Mouse (Mus musculus): ENCODE results near the gene Nms. TPM values are rescaled to one million over a fixed set of nuclear protein-coding genes. Genes with fewer than 3 reads are reported as not detected.

The Nms gene
- polyA plus RNA-seq (2015; fragmentation: Nextera tagmentation; extraction: Ambion mirVana) = 9.6 and 14.1 TPM in 2 replicates

GRCm38 (mm10) chr1:38938849-38939248, at the start of gene Nms:
Gene Nms (plus strand): TSS chr1:38939149.

GRCm38 (mm10) chr1:38897431-38898248, 41.3 kb upstream of the Nms start, which contains the start of gene Chst10:
Gene Chst10 (minus strand): TSS chr1:38898161.

GRCm38 (mm10) chr1:38985308-38985707, 46.4 kb downstream of the Nms start, which contains the start of gene Pdcl3:
Gene Pdcl3 (plus strand): TSS chr1:38985608.

Other genes with a start within 250 kb of the Nms start
- 28.0 and 30.5 TPM in 2 replicates for gene Lonrf2, start 102.4 kb upstream of the Nms start, polyA plus RNA-seq (2015; fragmentation: Nextera tagmentation; extraction: Ambion mirVana)
- gene Chst10, start 41.0 kb upstream of the Nms start, polyA plus RNA-seq (2015; fragmentation: Nextera tagmentation; extraction: Ambion mirVana) = 53.5 and 55.1 TPM in 2 replicates
- gene Pdcl3, start 46.5 kb downstream of the Nms start, polyA plus RNA-seq (2015; fragmentation: Nextera tagmentation; extraction: Ambion mirVana) = 150 and 163 TPM in 2 replicates

Data from neural tube, postnatal 0 days (tissue).